In genomic region chr3:88530082-88530864, GRCm38 (mm10) we compare ENCODE assay signal across 8 mouse cellular contexts. TPM values are rescaled to one million over a fixed set of nuclear protein-coding genes. Genes with fewer than 3 reads are reported as not detected.
DNase-seq lines count a peak whose midpoint lies in the region; ATAC-seq and TF ChIP-seq lines count a peak whose summit lies in the region.

No protein-coding gene starts in this region.

- no peak for TF ChIP-seq CTCF in cerebellum, adult 2 months (IDR thresholded peaks at IDR 0.05; ENCODE audit: borderline replicate concordance, insufficient read depth, low read depth, low read length)
- no peak for TF ChIP-seq CTCF in liver, embryonic 14.5 days (IDR thresholded peaks at IDR 0.05; ENCODE audit: low read depth)

- no peak for ATAC-seq in forebrain, embryonic 14.5 days
- no peak for ATAC-seq in liver, embryonic 14.5 days (ENCODE audit: insufficient read depth)
- no peak for ATAC-seq in megakaryocyte-erythroid progenitor cell, adult 5-6 weeks (replicated peaks; ENCODE audit: low FRiP score, low TSS enrichment, poor library complexity, severe bottlenecking)

- no peak overlapping the region for H3K27ac ChIP-seq in cerebellum, adult 2 months (ENCODE audit: insufficient read depth, low read length)
- H3K27ac ChIP-seq in forebrain, embryonic 14.5 days (ENCODE audit: low read depth, low read length) = peak overlapping the region; percentile 99
- no peak overlapping the region for H3K27ac ChIP-seq in liver, embryonic 14.5 days

- H3K9ac ChIP-seq in forebrain, embryonic 14.5 days (ENCODE audit: low read length) = peak overlapping the region; percentile 100
- 0 out of 2 replicates have a peak overlapping the region, but pooled peaks have one; percentile 31 for H3K9ac ChIP-seq in liver, embryonic 14.5 days (replicated peaks)

- whole genome bisulfite sequencing in cerebellum, adult 2 months = 44% methylated on average over 11 of the region's 11 CpGs
- 2% methylated on average over 11 of the region's 11 CpGs for WGBS in forebrain, embryonic 14.5 days
- WGBS in liver, embryonic 14.5 days (ENCODE audit: insufficient replicate concordance) = 40% methylated on average over 11 of the region's 11 CpGs

- peak overlapping the region; percentile 92 for H3K4me2 ChIP-seq in forebrain, embryonic 14.5 days (ENCODE audit: low read length)
- peak overlapping the region; percentile 99 for H3K4me2 ChIP-seq in liver, embryonic 14.5 days (ENCODE audit: low read depth)

- H3K4me1 ChIP-seq in cerebellum, adult 2 months (ENCODE audit: control insufficient read depth, insufficient read depth, low read length) = peaks cover 16% of the 10 kb centered on the region
- peaks cover 39% of the 10 kb centered on the region for H3K4me1 ChIP-seq in forebrain, embryonic 14.5 days (ENCODE audit: control insufficient read depth, insufficient read depth, low read length)
- peaks cover 2 to 8% of the 10 kb centered on the region in 2 experiments; a peak in 3 of 4 replicates for H3K4me1 ChIP-seq in liver, embryonic 14.5 days (replicated peaks; ENCODE audit: control insufficient read depth in 2 of 2, insufficient read depth in 2 of 2, low read length in 1 of 2)

- no peak for TF ChIP-seq EP300 in liver, embryonic 14.5 days (IDR thresholded peaks at IDR 0.05; ENCODE audit: low read depth)

- H3K9me3 ChIP-seq in forebrain, embryonic 14.5 days (replicated peaks; ENCODE audit: control insufficient read depth, low read length) = no peaks in the 10 kb centered on the region
- no peaks in the 10 kb centered on the region for H3K9me3 ChIP-seq in liver, embryonic 14.5 days (ENCODE audit: control insufficient read depth, low read length)

- TF ChIP-seq POLR2A in cerebellum, adult 2 months (IDR thresholded peaks at IDR 0.05; ENCODE audit: borderline replicate concordance, insufficient read depth, low read length) = no peak

- H3K36me3 ChIP-seq in forebrain, embryonic 14.5 days (ENCODE audit: control insufficient read depth, insufficient read depth, low read length) = peaks cover 17% of the 10 kb centered on the region
- no peaks in the 10 kb centered on the region for H3K36me3 ChIP-seq in liver, embryonic 14.5 days (replicated peaks; ENCODE audit: control insufficient read depth, insufficient read depth, low read depth)

- peak in 1 of 2 experiments; percentile 22 for DNase-seq in cerebellum, adult 2 months
- no peak for DNase-seq in cerebellum, postnatal 4 days (ENCODE audit: low spot score in 2 of 2)
- peak; percentile 44 for DNase-seq in 3T3-L1 (ENCODE audit: low read depth, low spot score)
- DNase-seq in forebrain, embryonic 14.5 days (ENCODE audit: low spot score) = no peak
- no peak for DNase-seq in liver, embryonic 14.5 days (ENCODE audit: low read depth in 3 of 3, low spot score in 3 of 3)
- no peak for DNase-seq in right cerebral cortex, postnatal 25 days
- no peak for DNase-seq in frontal cortex, postnatal 14 days (ENCODE audit: low spot score in 2 of 2)

- peak overlapping the region; percentile 84 for H3K4me3 ChIP-seq in cerebellum, adult 2 months (replicated peaks; ENCODE audit: insufficient read depth, low read depth, low read length)
- H3K4me3 ChIP-seq in forebrain, embryonic 14.5 days (ENCODE audit: low read depth, low read length) = peak overlapping the region; percentile 86
- H3K4me3 ChIP-seq in liver, embryonic 14.5 days (ENCODE audit: insufficient read depth in 1 of 2, low read depth in 2 of 2, low read length in 2 of 2) = peak overlapping the region in 1 of 2 experiments; percentile 77; a peak in 1 of 4 replicates

- H3K27me3 ChIP-seq in cerebellum, adult 2 months (ENCODE audit: control insufficient read depth, insufficient read depth, low read length) = no peaks in the 10 kb centered on the region
- no peaks in the 10 kb centered on the region for H3K27me3 ChIP-seq in forebrain, embryonic 14.5 days (replicated peaks; ENCODE audit: control insufficient read depth, insufficient read depth, low read length)
- peaks cover 6% of the 10 kb centered on the region for H3K27me3 ChIP-seq in liver, embryonic 14.5 days (ENCODE audit: control insufficient read depth, insufficient read depth, low read length)

RNA-seq across cellular contexts. Expression of gene Mex3a, which starts 1.9 kb away (rescaled TPM):
- 1.2 and 1.3 TPM in 2 replicates for polyA plus RNA-seq in cerebellum, adult 2 months (2012; rRNA removed)
- 48.8 and 50.1 TPM in 2 replicates for polyA plus RNA-seq in forebrain, embryonic 14.5 days (2014; fragmentation: Nextera tagmentation; extraction: Ambion mirVana)
- polyA plus RNA-seq in liver, embryonic 14.5 days (2012; rRNA removed) = 1.1 and 1.3 TPM in 2 replicates
- 0.74 and 0.82 TPM in 2 replicates for polyA plus RNA-seq in liver, embryonic 14.5 days (2014; fragmentation: Nextera tagmentation; extraction: Ambion mirVana)
- total RNA-seq in megakaryocyte-erythroid progenitor cell, adult 5-6 weeks (2014; fragmentation: Nextera tagmentation) = 5.4 and 5.6 TPM in 2 replicates
- total RNA-seq in megakaryocyte-erythroid progenitor cell, adult 5-6 weeks (2017) = 3.3 and 7.8 TPM in 2 replicates

RNA-seq across cellular contexts. Expression of gene Rab25, which starts 17.8 kb away (rescaled TPM):
- polyA plus RNA-seq in cerebellum, adult 2 months (2012; rRNA removed) = 0.46 and 1.4 TPM in 2 replicates
- polyA plus RNA-seq in forebrain, embryonic 14.5 days (2014; fragmentation: Nextera tagmentation; extraction: Ambion mirVana) = not detected in 2 replicates
- 0.39 and 0.52 TPM in 2 replicates for polyA plus RNA-seq in liver, embryonic 14.5 days (2012; rRNA removed)
- 0.25 TPM in 1 of 2 replicates, not detected in the other for polyA plus RNA-seq in liver, embryonic 14.5 days (2014; fragmentation: Nextera tagmentation; extraction: Ambion mirVana)
- not detected in 2 replicates for total RNA-seq in megakaryocyte-erythroid progenitor cell, adult 5-6 weeks (2014; fragmentation: Nextera tagmentation)
- total RNA-seq in megakaryocyte-erythroid progenitor cell, adult 5-6 weeks (2017) = 0.14 TPM in 1 of 2 replicates, not detected in the other

RNA-seq across cellular contexts. Expression of gene Lmna, which starts 20.5 kb away (rescaled TPM):
- polyA plus RNA-seq in cerebellum, adult 2 months (2012; rRNA removed) = 51.4 and 57.1 TPM in 2 replicates
- polyA plus RNA-seq in forebrain, embryonic 14.5 days (2014; fragmentation: Nextera tagmentation; extraction: Ambion mirVana) = 18.0 and 28.5 TPM in 2 replicates
- polyA plus RNA-seq in liver, embryonic 14.5 days (2012; rRNA removed) = 45.2 and 58.7 TPM in 2 replicates
- polyA plus RNA-seq in liver, embryonic 14.5 days (2014; fragmentation: Nextera tagmentation; extraction: Ambion mirVana) = 115 and 132 TPM in 2 replicates
- total RNA-seq in megakaryocyte-erythroid progenitor cell, adult 5-6 weeks (2014; fragmentation: Nextera tagmentation) = 43.0 and 61.7 TPM in 2 replicates
- total RNA-seq in megakaryocyte-erythroid progenitor cell, adult 5-6 weeks (2017) = 49.4 and 66.7 TPM in 2 replicates

RNA-seq across cellular contexts. Expression of gene Lamtor2, which starts 22.6 kb away (rescaled TPM):
- polyA plus RNA-seq in cerebellum, adult 2 months (2012; rRNA removed) = 143 and 159 TPM in 2 replicates
- polyA plus RNA-seq in forebrain, embryonic 14.5 days (2014; fragmentation: Nextera tagmentation; extraction: Ambion mirVana) = 107 and 122 TPM in 2 replicates
- 63.1 and 73.1 TPM in 2 replicates for polyA plus RNA-seq in liver, embryonic 14.5 days (2012; rRNA removed)
- 60.5 and 62.0 TPM in 2 replicates for polyA plus RNA-seq in liver, embryonic 14.5 days (2014; fragmentation: Nextera tagmentation; extraction: Ambion mirVana)
- 36.4 and 68.6 TPM in 2 replicates for total RNA-seq in megakaryocyte-erythroid progenitor cell, adult 5-6 weeks (2014; fragmentation: Nextera tagmentation)
- total RNA-seq in megakaryocyte-erythroid progenitor cell, adult 5-6 weeks (2017) = 57.0 and 87.8 TPM in 2 replicates

RNA-seq across cellular contexts. Expression of gene Ubqln4, which starts 23.3 kb away (rescaled TPM):
- 86.4 and 87.3 TPM in 2 replicates for polyA plus RNA-seq in cerebellum, adult 2 months (2012; rRNA removed)
- 40.5 and 43.3 TPM in 2 replicates for polyA plus RNA-seq in forebrain, embryonic 14.5 days (2014; fragmentation: Nextera tagmentation; extraction: Ambion mirVana)
- polyA plus RNA-seq in liver, embryonic 14.5 days (2012; rRNA removed) = 22.7 and 27.2 TPM in 2 replicates
- polyA plus RNA-seq in liver, embryonic 14.5 days (2014; fragmentation: Nextera tagmentation; extraction: Ambion mirVana) = 17.9 and 20.9 TPM in 2 replicates
- 72.3 and 94.1 TPM in 2 replicates for total RNA-seq in megakaryocyte-erythroid progenitor cell, adult 5-6 weeks (2014; fragmentation: Nextera tagmentation)
- total RNA-seq in megakaryocyte-erythroid progenitor cell, adult 5-6 weeks (2017) = 52.5 and 56.0 TPM in 2 replicates

Comparison
In these comparisons a context has a peak if more than half of its experiments do, and no peak if none do; other contexts are left out.
1. RNA of gene Mex3a, which starts 1.9 kb away (polyA plus RNA-seq): 48.8 to 50.1 TPM in forebrain, embryonic 14.5 days; 1.2 to 1.3 TPM in cerebellum, adult 2 months and 0.74 to 1.3 TPM in liver, embryonic 14.5 days; every median in the first group is over 10 times any median in the second.